Mouse (Mus musculus) left cerebral cortex, postnatal 14 days (tissue): ENCODE measurements around the gene Gapdh. TPM values are rescaled to one million over a fixed set of nuclear protein-coding genes. Genes with fewer than 3 reads are reported as not detected.
"Not testable (repeated sequence)": the region's sequence is repeated elsewhere in the genome, so short reads cannot be mapped to it uniquely, and the experiment has no call there.

Experiments used
- DNase-seq, 2 experiments: peaks; one replicate each; pipeline ENCODE4 v3.0.0; 2021 to 2022; ENCODE audit warnings: low spot score in 2 of 2, mixed read lengths in 1 of 2
- intact Hi-C: fragments of 180-260 bp; cut with DNase I; formaldehyde crosslinking; loops from one replicate; pipeline ENCODE4 v1.15.1; 2025
- total RNA-seq, 2 experiments: library from RNA; stranded (reverse); gene quantifications; 2 replicates each; pipeline ENCODE4 v1.2.3; 2021

The Gapdh gene
- total RNA-seq, 2 experiments from 2014 or later, result 2,273 to 2,303 TPM

- intact Hi-C loops, result no loop called here
- DNase-seq, result no peak
These were observed 6.2 kb upstream of the Gapdh start for GRCm38 (mm10) chr6:125172474-125172873.

- no peak for DNase-seq
- intact Hi-C loops, result no loop called here
These were observed 3.9 kb upstream of the Gapdh start for GRCm38 (mm10) chr6:125170194-125170593.

- intact Hi-C loops, result no loop called here
- no peak for DNase-seq
These were observed 1.8 kb upstream of the Gapdh start for GRCm38 (mm10) chr6:125168086-125168485.

DNA sequence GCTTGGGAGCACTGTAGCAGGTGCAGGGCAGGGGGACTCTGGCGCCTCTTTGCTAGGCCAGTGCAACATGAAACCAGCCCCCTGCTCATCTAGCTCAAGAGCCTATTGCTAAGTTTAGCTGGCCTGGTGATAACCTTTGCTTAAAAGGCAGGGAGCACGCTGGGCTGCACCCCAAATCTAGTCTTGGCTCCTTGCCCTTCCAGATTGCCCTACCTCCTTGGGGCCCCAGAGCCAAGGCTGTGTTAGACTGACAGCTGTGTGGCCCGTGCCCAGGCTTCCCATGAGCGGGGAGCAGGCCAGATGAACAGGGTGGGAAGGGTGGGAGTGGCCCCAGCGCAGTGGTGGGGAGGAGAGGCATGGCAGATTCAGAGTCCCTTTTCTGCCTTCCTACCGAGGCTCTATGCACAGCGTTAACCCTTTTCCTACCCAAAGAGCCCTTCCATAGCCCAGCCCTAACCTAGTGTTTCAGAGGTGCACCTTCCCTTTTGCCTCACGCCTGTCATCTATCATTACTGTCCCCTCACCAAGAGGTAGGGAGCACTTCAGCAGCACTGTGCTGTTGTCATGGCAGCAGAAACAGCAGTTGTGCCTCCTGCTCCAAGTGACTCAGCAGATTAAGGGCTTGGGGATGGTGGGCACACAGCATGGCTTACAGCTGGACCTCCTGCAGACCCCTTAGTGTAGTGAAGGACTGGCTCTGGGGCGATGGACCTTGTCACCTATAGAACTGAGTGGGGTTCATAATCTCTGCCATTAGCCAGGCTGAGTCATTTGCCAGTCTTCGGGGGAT, 789 bp upstream of the Gapdh start:
- DNase-seq, result peak in 1 of 2 experiments; percentile 71
- intact Hi-C loops, result no loop called here

GRCm38 (mm10) chr6:125165328-125165891, 857 bp downstream of the Gapdh start:
- DNase-seq, result peak; percentile 97 to 99
- intact Hi-C loops, result no loop called here

- intact Hi-C loops, result no loop called here
- peak in 1 of 2 experiments; percentile 59 for DNase-seq
These were observed 1.5 kb downstream of the Gapdh start for GRCm38 (mm10) chr6:125164672-125165327.

DNA sequence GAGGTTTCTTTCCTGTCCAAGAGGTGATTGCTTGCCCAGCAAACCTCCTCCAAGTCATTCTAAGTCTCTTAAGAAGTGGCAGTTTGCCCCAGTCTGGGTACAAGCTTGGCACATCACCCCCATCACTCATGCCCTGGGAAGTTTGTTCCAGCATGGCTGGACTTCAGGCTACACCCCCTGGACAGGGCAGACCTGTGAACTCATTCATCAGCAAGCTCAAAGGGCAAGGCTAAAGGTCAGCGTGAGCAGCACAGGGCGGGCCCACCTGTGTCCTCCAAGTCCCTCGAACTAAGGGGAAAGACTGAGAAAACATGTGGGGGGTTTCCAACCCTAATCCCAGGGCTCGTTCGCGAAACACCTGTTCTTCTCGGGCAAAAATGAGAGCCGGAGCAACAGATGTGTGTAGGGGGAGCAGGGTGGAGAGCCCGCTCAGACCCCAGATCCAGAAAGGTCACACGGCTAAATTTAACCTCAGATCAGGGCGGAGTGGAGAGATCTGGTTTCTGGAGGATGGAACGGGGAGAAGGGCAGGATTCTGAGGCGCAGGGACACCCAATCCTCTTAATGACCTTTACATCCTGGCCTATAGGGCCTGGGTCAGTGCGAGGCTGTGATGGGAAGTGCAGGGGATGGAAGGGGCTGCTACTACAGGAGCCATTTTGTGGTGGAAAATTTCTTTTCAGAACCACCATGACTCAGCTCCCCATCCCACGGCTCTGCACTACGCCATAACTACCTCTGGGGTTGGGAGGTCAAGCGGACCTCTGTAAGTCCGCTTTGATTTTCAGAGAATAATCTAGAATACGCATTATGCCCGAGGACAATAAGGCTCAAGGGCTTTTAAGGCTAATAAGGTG, 2.2 kb downstream of the Gapdh start:
- no peak for DNase-seq
- intact Hi-C loops, result no loop called here

GRCm38 (mm10) chr6:125162615-125163305, 3.5 kb downstream of the Gapdh start:
- DNase-seq, intact Hi-C loops: not testable (repeated sequence)

GRCm38 (mm10) chr6:125161971-125162370, 4.3 kb downstream of the Gapdh start:
- DNase-seq, result peak; percentile 77 to 85
- intact Hi-C loops, result not testable (repeated sequence)

- peak; percentile 68 to 82 for DNase-seq
- intact Hi-C loops, result no loop called here
These were observed 5.2 kb downstream of the Gapdh start for GRCm38 (mm10) chr6:125160854-125161760.

DNA sequence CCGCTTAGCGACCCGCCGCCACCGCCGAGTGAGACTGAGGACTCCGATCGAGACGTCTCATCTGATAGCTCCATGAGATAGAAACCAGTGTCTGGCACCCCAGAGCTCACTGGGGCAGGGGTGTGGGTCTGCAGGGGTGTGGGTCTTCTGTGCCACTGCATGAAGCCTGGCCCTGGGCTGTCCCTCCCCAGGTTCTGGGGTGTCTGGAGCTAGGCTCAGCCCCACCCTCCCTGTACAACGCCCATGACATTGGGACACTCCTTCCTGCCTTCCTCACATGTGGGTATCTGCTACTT, 5.8 kb downstream of the Gapdh start:
- DNase-seq, result no peak
- intact Hi-C loops, result no loop called here

- no peak for DNase-seq
- intact Hi-C loops, result no loop called here
These were observed 6.3 kb downstream of the Gapdh start for GRCm38 (mm10) chr6:125159773-125160557.

- no peak for DNase-seq
- intact Hi-C loops, result no loop called here
These were observed 7.2 kb downstream of the Gapdh start for GRCm38 (mm10) chr6:125158944-125159492.

GRCm38 (mm10) chr6:125156903-125157614, 9.2 kb downstream of the Gapdh start:
- DNase-seq, result no peak
- intact Hi-C loops, result no loop called here

GRCm38 (mm10) chr6:125156491-125156890, 9.8 kb downstream of the Gapdh start:
- no peak for DNase-seq
- intact Hi-C loops, result no loop called here

DNA sequence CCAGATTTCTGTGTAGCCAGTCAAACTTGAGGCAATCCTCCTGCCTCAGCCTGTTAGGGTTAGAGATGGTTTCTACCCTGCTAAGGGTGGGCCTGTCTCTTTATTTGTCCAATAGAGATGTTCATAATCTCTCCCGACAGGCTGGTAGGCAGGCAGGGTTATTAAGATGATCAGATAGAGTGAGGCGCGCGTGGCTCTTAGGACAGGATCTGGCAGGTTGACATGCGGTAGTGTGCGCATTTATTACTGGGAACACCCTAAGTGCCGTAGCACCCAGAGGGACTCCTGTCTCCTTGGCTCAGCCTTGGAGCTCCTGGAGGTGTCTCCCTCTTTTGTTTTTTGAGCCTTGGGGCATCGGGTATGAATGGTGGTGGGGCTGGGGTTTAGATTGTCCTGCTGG, 11.0 kb downstream of the Gapdh start:
- DNase-seq, result no peak
- intact Hi-C loops, result no loop called here

DNA sequence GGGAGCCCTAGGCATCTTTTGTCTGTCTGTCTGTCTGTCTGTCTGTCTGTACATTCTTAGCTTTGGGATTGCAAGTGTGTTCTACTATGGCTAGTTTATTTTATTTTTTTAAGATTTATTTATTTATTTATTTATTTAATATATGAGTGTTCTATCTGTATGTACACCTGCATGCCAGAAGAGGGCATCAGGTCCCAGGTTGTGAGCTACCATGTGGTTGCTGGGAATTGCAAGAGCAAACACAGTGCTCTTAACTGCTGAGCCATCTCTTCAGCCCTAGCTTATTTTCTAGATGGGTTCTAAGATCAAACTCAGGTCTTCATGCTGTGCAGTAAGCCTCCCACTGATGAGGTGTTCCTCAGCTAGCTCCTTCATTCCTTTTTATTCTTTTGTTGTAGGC, 11.7 kb downstream of the Gapdh start:
- intact Hi-C loops, result no loop called here
- no peak for DNase-seq
